Mouse (Mus musculus): Measurements from ENCODE around the gene Neurl1b. TPM values are rescaled to one million over a fixed set of nuclear protein-coding genes. Genes with fewer than 3 reads are reported as not detected.

The Neurl1b gene
- total and polyA plus RNA-seq, 3 experiments, result 0.12 to 0.28 TPM; not detected in 1

GRCm38 (mm10) chr17:26487917-26488316 lies 73.3 kb downstream of the Neurl1b start:
- H3K9ac ChIP-seq (ENCODE audit: control insufficient read depth, low read depth, low read length, poor library complexity, severe bottlenecking), result no peak overlapping the region
- no peak for DNase-seq (ENCODE audit: low read depth, low spot score)
- H3K4me3 ChIP-seq (ENCODE audit: control insufficient read depth in 1 of 2, insufficient read depth in 1 of 2, low read depth in 2 of 2, low read length in 2 of 2), result no peak overlapping the region
- no peak for TF ChIP-seq RCOR1 (IDR thresholded peaks at IDR 0.05; ENCODE audit: low read depth, low read length)
- no peak for TF ChIP-seq MXI1 (IDR thresholded peaks at IDR 0.05; ENCODE audit: low read depth, low read length)
- TF ChIP-seq ZMIZ1 (IDR thresholded peaks at IDR 0.05; ENCODE audit: low read depth, low read length), result no peak
- no peak for TF ChIP-seq ZC3H11A (IDR thresholded peaks at IDR 0.05; ENCODE audit: low read depth, low read length)
- no peak for TF ChIP-seq MYC (IDR thresholded peaks at IDR 0.05; ENCODE audit: low read depth, low read length)
- TF ChIP-seq MAZ (IDR thresholded peaks at IDR 0.05; ENCODE audit: low read depth, low read length), result no peak
- TF ChIP-seq SMC3 (IDR thresholded peaks at IDR 0.05; ENCODE audit: low read depth, low read length), result no peak
- no peak for TF ChIP-seq GATA1 (IDR thresholded peaks at IDR 0.05; ENCODE audit: low read depth, low read length)
- TF ChIP-seq CTCF (IDR thresholded peaks at IDR 0.05 in 2 of 3, conservative IDR thresholded peaks at IDR 0.05 in 1 of 3; ENCODE audit: control insufficient read depth in 1 of 3, insufficient read depth in 1 of 3, low read depth in 2 of 3, low read length in 3 of 3, poor library complexity in 1 of 3, severe bottlenecking in 1 of 3), result no peak
- TF ChIP-seq ELF1 (IDR thresholded peaks at IDR 0.05; ENCODE audit: low read depth, low read length), result no peak
- no peak for TF ChIP-seq NRF1 (IDR thresholded peaks at IDR 0.05; ENCODE audit: insufficient read depth, low read depth, low read length, poor library complexity, severe bottlenecking)
- no peak for TF ChIP-seq EP300 (IDR thresholded peaks at IDR 0.05; ENCODE audit: low read depth in 1 of 2, low read length in 2 of 2)
- no peak for TF ChIP-seq ETS1 (IDR thresholded peaks at IDR 0.05; ENCODE audit: low read depth, low read length)
- TF ChIP-seq TCF12 (IDR thresholded peaks at IDR 0.05; ENCODE audit: low read depth, low read length), result no peak
- TF ChIP-seq ZKSCAN1 (IDR thresholded peaks at IDR 0.05; ENCODE audit: low read depth, low read length), result no peak
- no peaks in the 10 kb centered on the region for H3K4me1 ChIP-seq (ENCODE audit: control insufficient read depth in 1 of 2, insufficient read depth in 2 of 2, low read length in 2 of 2)
- no peak overlapping the region for H3K27ac ChIP-seq (ENCODE audit: control insufficient read depth, low read depth, low read length)
- no peaks in the 10 kb centered on the region for H3K79me2 ChIP-seq (ENCODE audit: control insufficient read depth, insufficient read depth, low read length, poor library complexity)
- no peaks in the 10 kb centered on the region for H3K9me3 ChIP-seq (replicated peaks; ENCODE audit: insufficient read depth, low read length)
- H3K27me3 ChIP-seq (ENCODE audit: control insufficient read depth in 1 of 2, insufficient read depth in 2 of 2, low read length in 2 of 2), result peaks cover 0 to 3% of the 10 kb centered on the region in 2 experiments; a peak in 1 of 4 replicates
- H3K36me3 ChIP-seq (ENCODE audit: control insufficient read depth in 1 of 2, insufficient read depth in 2 of 2, low read length in 2 of 2), result no peaks in the 10 kb centered on the region

- no peaks in the 10 kb centered on the region for H3K9me3 ChIP-seq (replicated peaks; ENCODE audit: insufficient read depth, low read length)
- H3K4me1 ChIP-seq (ENCODE audit: control insufficient read depth in 1 of 2, insufficient read depth in 2 of 2, low read length in 2 of 2), result no peaks in the 10 kb centered on the region
- H3K79me2 ChIP-seq (ENCODE audit: control insufficient read depth, insufficient read depth, low read length, poor library complexity), result no peaks in the 10 kb centered on the region
- H3K36me3 ChIP-seq (ENCODE audit: control insufficient read depth in 1 of 2, insufficient read depth in 2 of 2, low read length in 2 of 2), result no peaks in the 10 kb centered on the region
- DNase-seq (ENCODE audit: low read depth, low spot score), result no peak
- H3K9ac ChIP-seq (ENCODE audit: control insufficient read depth, low read depth, low read length, poor library complexity, severe bottlenecking), result no peak overlapping the region
- H3K4me3 ChIP-seq (ENCODE audit: control insufficient read depth in 1 of 2, insufficient read depth in 1 of 2, low read depth in 2 of 2, low read length in 2 of 2), result no peak overlapping the region
- no peak overlapping the region for H3K27ac ChIP-seq (ENCODE audit: control insufficient read depth, low read depth, low read length)
- TF ChIP-seq USF2 (IDR thresholded peaks at IDR 0.05; ENCODE audit: borderline replicate concordance in 1 of 2, insufficient read depth in 1 of 2, low read depth in 1 of 2, low read length in 2 of 2) (no peak), MAX (IDR thresholded peaks at IDR 0.05; ENCODE audit: low read length) (no peak), MYC (IDR thresholded peaks at IDR 0.05; ENCODE audit: low read depth, low read length) (no peak), ELF1 (IDR thresholded peaks at IDR 0.05; ENCODE audit: low read depth, low read length) (no peak), ZC3H11A (IDR thresholded peaks at IDR 0.05; ENCODE audit: low read depth, low read length) (no peak), BHLHE40 (IDR thresholded peaks at IDR 0.05; ENCODE audit: borderline replicate concordance, low read depth, low read length) (no peak), ZKSCAN1 (IDR thresholded peaks at IDR 0.05; ENCODE audit: low read depth, low read length) (no peak), RAD21 (IDR thresholded peaks at IDR 0.05; ENCODE audit: low read depth, low read length) (no peak)
- peaks cover 0 to 3% of the 10 kb centered on the region in 2 experiments; a peak in 1 of 4 replicates for H3K27me3 ChIP-seq (ENCODE audit: control insufficient read depth in 1 of 2, insufficient read depth in 2 of 2, low read length in 2 of 2)
These were observed 74.2 kb downstream of the Neurl1b start for GRCm38 (mm10) chr17:26488711-26489403.
